In genomic region chr19:7416834-7417735, GRCm38 (mm10) we compare ENCODE assay signal across 8 mouse cellular contexts. TPM values are rescaled to one million over a fixed set of nuclear protein-coding genes. Genes with fewer than 3 reads are reported as not detected.
DNase-seq lines count a peak whose midpoint lies in the region; ATAC-seq lines count a peak whose summit lies in the region.

TSS of gene 2700081O15Rik (plus strand) at chr19:7417625.

- H3K79me2 ChIP-seq in macrophage (ENCODE audit: inconsistent target), result no peaks in the 10 kb centered on the region

- H3K4me3 ChIP-seq in hindbrain, embryonic 13.5 days, result peak within 1 kb of the TSS; percentile 85
- peak within 1 kb of the TSS; percentile 37 for H3K4me3 ChIP-seq in macrophage (ENCODE audit: inconsistent target)

- H3K27ac ChIP-seq in hindbrain, embryonic 13.5 days, result peak within 1 kb of the TSS; percentile 99
- H3K27ac ChIP-seq in macrophage, result no peak within 1 kb of the TSS

- ATAC-seq in hindbrain, embryonic 13.5 days (ENCODE audit: low FRiP score), result peak; percentile 53

- DNase-seq in ZHBTc4 (ENCODE audit: low read depth, low spot score), result peak; percentile 86
- DNase-seq in cerebellum, postnatal 10 days, result peak; percentile 88 to 90
- DNase-seq in gastrocnemius, adult 18-20 months (ENCODE audit: low spot score), result peak; percentile 75
- DNase-seq in left cerebral cortex, adult 8-10 months (ENCODE audit: low spot score in 2 of 2), result peak; percentile 37 to 58
- peak; percentile 75 for DNase-seq in right cerebral cortex, postnatal 25 days
- peak; percentile 86 for DNase-seq in yolk sac, embryonic 10.5 days (ENCODE audit: low spot score)

- no peaks in the 10 kb centered on the region for H3K9me3 ChIP-seq in hindbrain, embryonic 13.5 days

- peaks cover 18% of the 10 kb centered on the region for H3K36me3 ChIP-seq in hindbrain, embryonic 13.5 days
- H3K36me3 ChIP-seq in macrophage (ENCODE audit: inconsistent target), result no peaks in the 10 kb centered on the region

- peaks cover 50% of the 10 kb centered on the region for H3K4me1 ChIP-seq in hindbrain, embryonic 13.5 days (replicated peaks)

- H3K27me3 ChIP-seq in hindbrain, embryonic 13.5 days, result no peaks in the 10 kb centered on the region

- H3K4me2 ChIP-seq in hindbrain, embryonic 13.5 days, result peak within 1 kb of the TSS; percentile 85

- peak within 1 kb of the TSS; percentile 98 for H3K9ac ChIP-seq in hindbrain, embryonic 13.5 days

- WGBS in hindbrain, embryonic 13.5 days, result under 1% methylated on average over 94 of the region's 107 CpGs
- WGBS in macrophage (ENCODE audit: missing documents), result 2% methylated on average over 75 of the region's 107 CpGs

RNA-seq across cellular contexts. Expression of gene 2700081O15Rik, which starts in this region (rescaled TPM):
- 1 to 10 TPM; 3.1 to 4.8 TPM for total RNA-seq in gastrocnemius, adult 18-20 months (2021)
- polyA plus RNA-seq in hindbrain, embryonic 13.5 days (2015; fragmentation: Nextera tagmentation; extraction: Ambion mirVana), result 17.7 and 18.0 TPM in 2 replicates
- total RNA-seq in left cerebral cortex, adult 8-10 months (2022), result 10 to 100 TPM; 28.0 to 28.8 (median 28.5) TPM
- 10 to 100 TPM in 17 of 26 experiments, 1 to 10 TPM in 9; 4.6 to 48.0 (median 11.2) TPM for total RNA-seq in macrophage (2018; cell fraction: chromatin; rRNA removed)
- total RNA-seq in macrophage (2018; cell fraction: cytosol; rRNA removed), result 1 to 10 TPM in 21 of 26 experiments, under 1 TPM in 5; 0.73 to 4.5 (median 1.6) TPM
- total RNA-seq in macrophage (2018; cell fraction: nucleus; rRNA removed), result 10 to 100 TPM in 5 of 26 experiments, 1 to 10 TPM in 21; 2.7 to 14.6 (median 4.7) TPM
- 0.88 to 2.2 TPM (median 1.2 TPM) in 3 replicates for polyA plus RNA-seq in macrophage (2018)

Comparison
In these comparisons a context has a peak if more than half of its experiments do, and no peak if none do; other contexts are left out.
1. RNA of gene 2700081O15Rik (total RNA-seq): 28.0 to 28.8 TPM in left cerebral cortex, adult 8-10 months; 3.1 to 4.8 TPM in gastrocnemius, adult 18-20 months; every median in the first group is over 4 times any median in the second.
2. Peak in every context shown above with its lines, with median percentiles within 50 percentile points of each other: DNase-seq.